Mouse (Mus musculus) right cerebral cortex, postnatal 10 days (tissue): ENCODE data around the gene Mt2.

Source experiments
- DNase-seq, 2 experiments: peaks; one replicate each; pipeline ENCODE4 v3.0.0; 2021; ENCODE audit warnings: low spot score in 2 of 2

Gene Mt2

GRCm38 (mm10) chr8:94172809-94173732 lies 607 bp downstream of the Mt2 start:
- DNase-seq, result no peak

DNA sequence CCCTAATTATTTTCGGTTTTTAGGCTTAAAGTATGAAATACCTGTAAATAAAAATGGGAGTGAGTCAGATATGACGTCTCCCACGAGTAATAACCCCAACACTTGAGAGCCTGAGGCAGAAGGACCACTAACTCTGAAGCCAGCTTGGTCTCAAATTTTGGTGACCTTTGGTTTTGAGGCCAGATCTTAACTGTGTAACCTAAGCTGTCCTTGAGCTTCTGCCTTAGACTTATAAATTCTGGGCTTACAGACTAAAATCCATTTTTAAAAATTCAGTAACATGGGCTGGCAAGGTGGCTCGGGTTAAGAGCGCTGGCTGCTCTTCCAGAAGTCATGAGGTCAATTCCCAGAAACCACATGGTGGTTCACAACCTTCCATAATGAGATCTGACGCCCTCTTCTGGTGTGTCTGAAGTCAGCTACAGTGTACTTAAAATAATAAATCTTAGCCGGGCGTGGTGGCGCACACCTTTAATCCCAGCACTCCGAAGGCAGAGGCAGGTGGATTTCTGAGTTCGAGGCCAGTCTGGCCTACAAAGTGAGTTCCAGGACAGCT lies 1.5 kb downstream of the Mt2 start:
- DNase-seq, result no peak

DNA sequence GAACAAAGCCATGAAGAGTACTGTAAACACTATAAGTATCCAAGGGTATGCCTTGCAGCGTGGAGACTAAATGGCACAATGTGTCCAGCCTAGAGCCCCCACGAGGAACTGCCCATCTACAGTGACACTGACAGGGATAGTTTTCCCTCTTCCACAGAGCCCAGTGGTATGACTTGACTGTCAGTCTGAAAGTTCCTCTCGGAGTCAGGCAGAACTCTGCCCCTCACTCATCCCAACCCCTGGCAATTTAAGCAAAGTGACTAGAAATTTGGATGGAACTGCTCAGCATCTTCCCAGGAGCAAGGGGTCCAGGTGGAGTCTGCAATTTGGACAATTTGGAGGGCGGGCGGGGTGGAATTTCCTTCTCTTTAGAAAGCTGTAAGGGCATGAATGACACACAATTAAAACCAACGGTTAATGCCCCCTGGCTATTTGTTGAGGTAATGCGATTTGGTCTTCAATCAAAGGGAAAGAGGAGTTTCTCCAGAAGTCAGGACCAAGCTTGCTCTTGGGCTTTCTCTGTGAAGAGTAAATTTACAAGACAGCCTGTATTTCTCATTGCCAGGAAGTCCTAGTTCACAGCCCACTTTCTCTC lies 2.3 kb downstream of the Mt2 start:
- DNase-seq, result no peak

DNA sequence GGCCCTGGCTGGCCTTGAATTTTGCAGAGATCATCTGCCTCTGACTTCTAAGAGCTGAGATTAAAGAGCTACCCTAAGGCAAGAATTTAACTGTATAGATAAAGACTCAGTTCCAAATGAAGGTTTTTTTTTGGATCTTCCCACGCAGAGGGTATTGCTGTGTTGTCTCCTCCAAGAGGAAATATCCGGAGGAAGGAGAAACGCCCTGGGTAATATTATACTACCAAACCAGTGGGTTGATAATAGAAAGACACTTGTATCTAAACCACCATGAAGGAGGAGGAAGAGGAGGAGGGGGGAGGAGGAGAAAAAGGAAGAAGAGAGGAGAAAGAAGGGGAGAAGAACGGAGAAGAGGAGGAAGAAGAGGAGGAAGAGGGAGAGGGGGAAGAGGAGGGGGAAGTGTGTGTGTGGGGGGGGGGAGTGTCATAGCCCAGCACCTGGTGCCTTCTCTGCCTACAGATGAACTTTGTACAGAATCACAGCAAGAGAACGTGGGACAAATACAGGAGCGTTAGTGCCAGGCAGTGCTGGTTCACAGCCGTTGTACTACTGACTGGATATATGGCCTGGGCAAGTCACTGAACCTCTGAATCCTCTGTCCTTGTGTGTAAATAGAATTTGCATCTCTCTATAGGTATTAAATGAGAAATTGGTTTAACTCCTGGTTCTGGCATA lies 5.4 kb downstream of the Mt2 start:
- no peak for DNase-seq

DNA sequence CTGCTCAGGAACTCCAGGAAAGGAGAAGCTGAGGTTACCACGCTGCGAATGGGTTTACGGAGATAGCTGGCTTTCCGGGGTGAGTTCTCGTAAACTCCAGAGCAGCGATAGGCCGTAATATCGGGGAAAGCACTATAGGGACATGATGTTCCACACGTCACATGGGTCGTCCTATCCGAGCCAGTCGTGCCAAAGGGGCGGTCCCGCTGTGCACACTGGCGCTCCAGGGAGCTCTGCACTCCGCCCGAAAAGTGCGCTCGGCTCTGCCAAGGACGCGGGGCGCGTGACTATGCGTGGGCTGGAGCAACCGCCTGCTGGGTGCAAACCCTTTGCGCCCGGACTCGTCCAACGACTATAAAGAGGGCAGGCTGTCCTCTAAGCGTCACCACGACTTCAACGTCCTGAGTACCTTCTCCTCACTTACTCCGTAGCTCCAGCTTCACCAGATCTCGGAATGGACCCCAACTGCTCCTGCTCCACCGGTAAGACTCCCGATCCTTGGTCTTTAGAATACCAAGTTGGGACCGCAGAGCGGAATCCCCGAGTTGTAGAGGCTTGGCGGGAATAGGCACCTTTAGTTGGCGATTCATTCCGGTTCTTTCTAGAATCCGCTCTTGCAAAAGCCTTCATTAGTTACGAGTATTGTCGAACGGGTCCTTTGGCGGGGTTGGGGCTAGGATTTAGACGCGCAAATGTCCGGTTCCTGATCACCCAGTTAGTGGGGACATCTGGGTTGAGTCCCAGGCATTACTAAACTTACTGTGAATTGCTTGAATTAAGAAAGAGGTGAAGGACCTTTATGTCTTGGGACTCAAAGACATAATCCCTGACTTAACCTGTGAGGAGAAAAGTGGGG lies 6.6 kb downstream of the Mt2 start, which contains the start of gene Mt1:
Mt1 (plus strand) TSS at position 226 of the 856 bp plus-strand sequence.
- peak; percentile 92 for DNase-seq

- no peak for DNase-seq
Observed at GRCm38 (mm10) chr8:94179713-94180560, 7.5 kb downstream of the Mt2 start.

DNA sequence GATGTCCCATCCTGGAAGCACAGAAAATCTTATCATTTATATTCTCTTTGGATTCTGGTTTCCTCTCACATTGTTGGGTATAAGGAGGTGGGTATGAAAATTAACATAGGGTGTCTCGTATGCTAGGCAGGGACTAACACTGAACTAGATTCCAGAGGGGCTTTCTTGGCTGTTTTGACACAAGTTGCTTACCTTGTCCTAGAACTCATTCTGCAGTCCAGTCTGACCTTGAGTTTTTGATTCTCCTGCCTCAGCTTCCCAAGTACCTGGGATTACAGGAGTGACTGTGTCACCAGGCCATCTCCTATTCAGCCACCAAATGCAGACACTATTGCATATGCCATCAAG lies 8.1 kb downstream of the Mt2 start:
- no peak for DNase-seq

DNA sequence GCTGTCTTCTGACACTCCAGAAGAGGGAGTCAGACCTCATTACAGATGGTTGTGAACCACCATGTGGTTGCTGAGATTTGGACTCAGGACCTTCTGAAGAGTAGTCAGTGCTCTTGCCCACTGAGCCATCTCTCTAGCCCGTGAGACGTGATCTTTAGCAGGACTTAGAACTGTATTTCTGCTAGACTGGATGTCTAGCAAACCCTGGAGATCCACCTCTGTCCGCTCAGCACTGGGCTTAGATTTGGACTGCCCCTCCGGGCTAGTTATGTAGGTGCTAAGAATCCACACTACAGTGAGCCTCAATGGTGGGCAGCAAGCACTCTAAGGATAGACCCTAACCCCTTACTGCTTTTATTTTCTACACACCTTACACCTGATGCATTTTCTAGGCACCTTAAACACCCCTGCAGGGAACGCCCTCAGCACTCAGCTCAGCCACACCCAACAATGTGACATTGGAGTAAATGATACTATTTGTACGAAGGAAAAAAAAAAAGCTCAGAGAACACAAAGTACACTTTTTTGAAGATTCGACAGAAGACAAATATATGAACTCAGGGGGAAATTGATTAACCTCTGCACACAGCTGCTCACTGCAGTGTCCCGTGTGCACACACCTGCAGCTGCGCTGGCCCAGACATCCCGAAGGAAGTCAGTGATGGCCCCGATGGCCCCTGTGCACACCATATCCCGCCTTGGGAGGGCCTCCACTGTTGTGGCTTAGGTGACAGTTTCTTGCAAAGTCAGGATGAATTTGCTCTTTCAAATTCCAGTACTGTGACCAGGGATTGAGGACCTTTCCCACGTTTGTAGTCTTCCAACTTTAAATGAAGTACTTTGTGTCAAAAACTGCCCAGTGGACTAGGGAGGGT lies 9.8 kb downstream of the Mt2 start:
- DNase-seq, result no peak

DNA sequence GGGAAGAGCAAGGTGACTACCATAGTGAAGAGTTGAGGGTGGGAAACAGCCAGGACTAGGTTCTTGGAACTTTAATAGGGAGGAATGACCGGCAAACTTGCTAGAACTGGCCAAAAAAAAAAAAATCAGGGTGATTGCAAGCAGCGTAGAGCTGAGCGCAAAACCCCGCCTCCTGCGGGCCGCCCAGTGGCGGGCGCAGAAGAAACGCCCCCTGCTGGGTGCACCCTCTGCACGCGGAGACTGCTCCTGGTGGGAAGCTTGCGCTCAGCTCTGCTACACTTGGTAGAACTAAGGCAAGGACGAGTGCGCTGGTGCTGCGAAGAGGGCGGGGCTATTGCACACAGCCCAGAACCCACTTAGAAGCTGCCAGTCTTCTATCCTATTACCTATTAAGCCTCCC lies 10.7 kb downstream of the Mt2 start:
- DNase-seq, result peak; percentile 67 to 78

DNA sequence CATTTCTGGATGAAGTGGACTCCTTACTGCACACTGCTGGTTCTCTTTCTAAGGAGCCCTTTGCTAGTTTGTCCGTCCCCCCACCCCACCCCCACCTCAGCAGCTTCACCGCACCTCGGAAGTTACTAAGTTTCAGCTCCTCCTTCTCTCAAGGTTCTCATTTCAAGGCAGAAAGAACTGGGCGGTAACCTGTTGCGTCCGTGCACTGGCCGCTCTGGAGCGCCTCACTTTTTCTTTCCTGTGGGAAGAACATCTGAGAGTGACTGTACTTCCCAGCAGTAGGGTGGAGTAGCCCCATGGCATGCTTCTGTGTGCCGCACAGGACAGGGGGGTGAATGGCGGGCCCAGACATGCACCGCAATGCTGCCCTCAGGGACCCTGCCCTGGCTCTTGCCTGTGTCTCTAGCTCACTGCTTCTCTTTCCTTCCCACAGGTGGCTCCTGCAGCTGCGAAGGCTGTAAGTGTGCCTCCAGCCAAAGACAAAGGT lies 11.9 kb downstream of the Mt2 start:
- DNase-seq, result no peak

DNA sequence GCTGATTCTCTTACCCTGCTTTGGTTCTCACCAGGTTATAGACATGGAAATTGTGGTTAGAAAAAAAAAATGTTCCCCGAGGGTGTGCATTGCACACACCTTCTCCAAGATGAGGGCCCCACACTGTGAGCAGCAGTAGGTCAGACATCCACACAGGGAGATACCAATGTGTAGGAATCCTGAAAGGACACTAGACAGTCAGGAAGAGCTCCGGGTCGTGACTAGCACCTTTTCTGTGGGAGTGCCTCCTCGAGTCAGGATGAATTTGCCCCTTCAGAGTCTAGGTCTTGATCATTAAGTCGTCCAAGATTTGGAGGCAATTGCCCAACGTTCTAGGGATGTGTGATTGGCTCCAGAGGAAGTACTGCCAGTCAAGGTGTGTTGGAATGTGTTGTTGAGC lies 13.3 kb downstream of the Mt2 start:
- DNase-seq, result no peak

DNA sequence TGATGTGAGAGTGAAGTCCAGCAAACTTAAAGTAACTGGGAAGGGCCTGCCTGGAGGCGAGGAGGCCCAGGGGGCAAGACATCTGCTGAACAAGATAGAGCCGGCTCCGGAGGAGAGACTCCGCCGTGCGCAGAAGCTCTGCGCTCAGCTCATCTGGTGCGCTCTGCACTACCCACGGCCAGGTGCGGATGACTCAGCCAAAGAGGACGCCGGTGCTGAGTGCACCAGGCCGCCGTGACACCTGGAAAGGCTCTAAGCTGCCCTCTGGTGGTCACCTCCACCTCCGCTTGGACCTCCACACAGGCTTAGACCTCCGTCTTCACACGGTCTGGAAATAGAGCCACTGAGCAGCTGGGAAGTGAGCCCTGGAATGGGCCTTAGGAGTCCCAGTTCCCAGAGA lies 14.1 kb downstream of the Mt2 start:
- DNase-seq, result peak in 1 of 2 experiments; percentile 69

DNA sequence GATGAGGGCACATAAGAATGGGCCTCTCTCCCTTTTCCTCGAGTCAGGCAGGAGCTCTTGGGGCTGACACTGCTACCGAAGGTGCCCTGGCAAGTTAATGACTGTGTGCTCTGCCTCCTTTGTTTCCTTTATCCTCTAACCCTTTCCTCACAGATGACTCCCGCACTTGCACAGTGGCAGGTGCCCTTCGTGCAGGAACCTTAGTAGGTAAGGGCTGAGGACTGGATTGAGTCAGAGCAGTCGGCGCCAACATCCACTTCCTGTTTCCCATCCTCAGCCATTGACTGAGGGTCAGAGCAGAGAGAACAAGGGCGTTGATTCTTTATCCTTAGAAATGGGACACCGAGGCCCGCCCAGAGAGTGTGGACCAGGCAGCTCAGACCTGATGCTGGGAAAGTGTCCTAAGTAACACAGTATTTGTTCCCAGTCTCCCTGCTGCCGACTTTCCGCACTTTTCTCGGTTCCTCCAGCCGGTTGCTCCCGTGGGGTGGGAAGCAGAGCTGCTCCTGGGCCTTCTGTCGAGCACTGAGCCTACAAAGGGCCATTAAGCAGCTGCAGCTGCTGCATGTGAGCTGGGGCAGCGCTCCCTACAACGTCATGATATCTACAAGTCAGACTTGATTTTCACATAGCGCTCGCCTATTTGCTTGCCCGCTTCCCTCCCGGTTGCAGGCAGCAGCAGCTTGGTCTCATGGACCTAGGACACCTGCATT lies 15.0 kb downstream of the Mt2 start:
- DNase-seq, result no peak

DNA sequence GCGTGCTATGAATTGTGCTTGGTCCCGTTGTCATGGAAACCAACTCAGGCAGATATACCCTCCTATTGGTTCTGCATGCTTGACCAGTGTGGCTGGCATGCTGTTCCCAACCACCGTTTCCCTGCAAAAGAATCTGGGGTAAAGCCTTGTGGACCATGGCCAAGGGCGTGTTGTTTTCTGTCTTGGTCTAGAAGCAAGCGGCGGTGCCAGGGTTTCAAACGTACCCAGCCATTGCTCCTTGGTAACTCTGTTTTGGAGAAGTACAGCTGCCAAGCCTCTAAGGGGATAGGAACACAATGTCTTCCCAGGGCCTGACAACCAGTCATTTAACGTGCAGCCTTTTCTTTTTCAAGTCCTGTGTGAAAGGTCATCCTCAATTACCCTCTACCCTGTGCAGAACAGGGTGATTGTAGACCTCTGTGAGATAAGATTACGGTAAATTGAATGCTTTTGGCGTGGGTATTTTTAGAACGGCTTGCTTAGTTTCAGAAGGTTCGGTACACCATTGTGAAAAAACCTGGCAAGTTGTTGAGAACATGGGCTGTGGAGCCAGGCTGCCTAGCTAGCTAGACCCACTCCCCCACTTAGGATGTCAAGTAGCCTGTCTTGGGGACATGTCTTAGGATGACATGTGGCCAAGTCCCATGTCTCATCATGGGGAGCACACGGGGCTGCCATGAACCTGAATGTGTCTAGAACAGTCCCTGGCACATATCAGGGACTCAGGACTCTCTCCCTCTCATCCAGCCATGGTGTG lies 17.0 kb downstream of the Mt2 start:
- DNase-seq, result peak; percentile 88 to 92

- DNase-seq, result peak in 1 of 2 experiments; percentile 59
Observed at GRCm38 (mm10) chr8:94191101-94191691, 18.7 kb downstream of the Mt2 start.

GRCm38 (mm10) chr8:94192926-94193325 lies 20.5 kb downstream of the Mt2 start:
- DNase-seq, result no peak

DNA sequence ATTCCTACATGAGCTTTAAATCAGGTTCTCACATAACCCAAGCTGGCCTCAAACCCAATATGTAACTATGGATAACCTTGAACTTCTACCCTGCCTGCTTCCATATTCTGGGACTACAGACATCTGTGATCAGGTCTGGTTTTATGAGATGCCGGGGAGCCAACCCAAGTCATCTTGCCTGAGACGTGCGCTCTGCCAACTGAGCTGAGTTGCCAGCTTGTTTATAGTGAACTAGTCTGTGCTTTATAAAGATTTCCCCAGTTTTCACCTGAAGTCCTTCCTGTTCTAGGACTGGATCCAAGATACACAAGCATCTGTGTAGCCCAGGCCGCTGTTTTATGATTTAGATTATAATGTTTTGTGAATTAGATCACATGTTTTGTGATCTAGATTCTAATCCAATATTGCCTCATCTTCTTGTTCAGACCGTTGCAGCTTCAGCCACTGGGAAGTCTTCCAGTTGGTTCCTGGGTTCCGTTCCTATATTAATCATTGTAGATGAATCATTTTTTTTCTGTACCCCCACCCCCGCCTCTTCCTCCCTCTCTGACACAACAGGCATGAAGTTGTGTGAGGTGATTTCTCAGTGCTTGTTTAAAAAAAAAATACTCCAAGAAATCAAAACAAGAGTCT lies 22.2 kb downstream of the Mt2 start:
- DNase-seq, result no peak
